Mouse (Mus musculus): ENCODE results near the gene Cog2. TPM values are rescaled to one million over a fixed set of nuclear protein-coding genes. Genes with fewer than 3 reads are reported as not detected.

The Cog2 gene
- polyA plus RNA-seq, 1 experiment from 2014 or later = 41.0 TPM

DNA sequence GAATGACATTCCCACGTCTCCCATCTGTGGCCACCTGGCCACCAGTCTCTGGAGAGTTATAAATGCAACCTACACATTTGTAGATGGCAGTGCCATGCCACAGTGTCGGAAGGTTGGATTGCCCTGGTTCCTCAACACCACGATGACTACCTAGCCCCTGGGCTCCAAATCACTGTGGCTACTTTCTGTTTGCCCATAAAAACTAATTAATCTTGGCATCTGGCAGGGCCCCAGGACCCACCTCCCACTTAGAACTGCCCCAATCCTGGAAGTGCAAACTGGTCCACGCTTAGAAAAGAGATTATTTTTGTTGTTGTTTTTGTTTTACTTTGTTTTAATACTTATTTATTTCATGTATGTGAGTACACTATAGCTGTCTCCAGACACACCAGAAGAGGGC is 24.3 kb upstream of the Cog2 start:
- Histone ChIP-seq H3K4me2 (replicated peaks) (no peak overlapping the region), H3K27me3 (replicated peaks) (no peaks in the 10 kb centered on the region), H3K27ac (no peak overlapping the region), H3K36me3 (no peaks in the 10 kb centered on the region), H3K4me3 (no peak overlapping the region), H3K4me1 (no peaks in the 10 kb centered on the region), H3K9ac (no peak overlapping the region), H3K9me3 (no peaks in the 10 kb centered on the region)
- ATAC-seq (ENCODE audit: low FRiP score, low read depth) = no peak
- WGBS = 78% methylated on average over 4 of the region's 4 CpGs

- H3K27ac ChIP-seq = no peak overlapping the region
- no peaks in the 10 kb centered on the region for H3K9me3 ChIP-seq
- ATAC-seq (ENCODE audit: low FRiP score, low read depth) = no peak
- WGBS = 92% methylated on average over 5 of the region's 5 CpGs
- H3K4me1 ChIP-seq = no peaks in the 10 kb centered on the region
- H3K36me3 ChIP-seq = no peaks in the 10 kb centered on the region
- no peak overlapping the region for H3K4me3 ChIP-seq
- no peaks in the 10 kb centered on the region for H3K27me3 ChIP-seq (replicated peaks)
- no peak overlapping the region for H3K4me2 ChIP-seq (replicated peaks)
- H3K9ac ChIP-seq = no peak overlapping the region
These were observed 23.7 kb upstream of the Cog2 start for GRCm38 (mm10) chr8:124496871-124497270.

DNA sequence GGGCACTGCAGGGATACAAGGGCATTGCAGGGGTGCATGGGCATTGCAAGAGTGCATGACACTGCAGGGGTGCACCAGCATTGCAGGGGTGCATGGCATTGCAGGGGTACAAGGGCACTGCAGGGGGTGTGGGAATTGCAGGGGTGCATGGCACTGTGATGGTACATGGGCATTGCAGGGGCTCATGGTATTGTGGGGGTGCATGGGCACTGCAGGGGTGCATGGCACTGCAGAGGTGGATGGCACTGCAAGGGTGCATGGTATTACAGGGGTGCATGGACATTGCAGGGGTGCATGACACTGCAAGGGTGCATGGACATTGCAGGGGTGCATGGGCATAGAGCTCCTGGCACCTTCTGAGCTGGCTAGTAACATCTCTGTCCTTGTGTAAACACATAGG is 22.2 kb upstream of the Cog2 start:
- Histone ChIP-seq H3K36me3 (no peaks in the 10 kb centered on the region), H3K4me1 (no peaks in the 10 kb centered on the region), H3K4me2 (replicated peaks) (no peak overlapping the region), H3K27ac (no peak overlapping the region), H3K4me3 (no peak overlapping the region), H3K9me3 (no peaks in the 10 kb centered on the region), H3K9ac (no peak overlapping the region), H3K27me3 (replicated peaks) (no peaks in the 10 kb centered on the region)
- no peak for ATAC-seq (ENCODE audit: low FRiP score, low read depth)

DNA sequence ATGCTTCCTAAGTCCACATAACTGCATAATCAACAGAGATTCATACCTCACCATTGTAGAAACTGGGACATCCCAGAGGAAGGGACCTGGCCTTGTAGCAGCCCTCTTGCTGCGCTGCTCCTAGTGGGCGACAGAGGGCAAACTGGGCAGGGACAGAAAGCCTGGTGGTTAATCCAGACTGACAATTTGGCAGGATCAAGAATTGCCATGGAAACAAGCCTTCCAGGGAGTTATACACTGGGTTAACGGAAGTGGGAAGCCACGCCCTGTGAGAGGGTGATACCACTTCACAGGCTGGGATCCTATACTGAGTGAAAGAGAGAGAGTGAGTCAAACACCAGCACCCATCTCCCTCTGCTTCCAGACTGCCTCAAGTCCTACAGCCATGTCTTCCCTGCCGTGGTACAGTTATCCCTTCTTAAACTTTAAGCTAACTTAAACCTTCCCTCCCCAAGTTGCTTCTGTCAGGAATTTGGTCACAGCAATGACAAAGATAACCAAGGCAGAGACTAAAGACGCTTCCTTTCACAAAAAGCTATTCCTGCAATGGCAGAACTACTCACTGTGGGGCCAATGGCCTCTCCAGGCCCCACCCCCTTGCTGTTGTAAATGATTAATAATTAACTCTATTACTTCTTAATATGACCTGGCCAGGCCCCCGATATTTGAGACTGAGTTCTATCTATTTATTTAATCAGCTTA is 21.2 kb upstream of the Cog2 start:
- Histone ChIP-seq H3K27ac (no peak overlapping the region), H3K9me3 (no peaks in the 10 kb centered on the region), H3K9ac (no peak overlapping the region), H3K4me3 (no peak overlapping the region), H3K36me3 (no peaks in the 10 kb centered on the region), H3K4me2 (replicated peaks) (no peak overlapping the region), H3K4me1 (no peaks in the 10 kb centered on the region), H3K27me3 (replicated peaks) (no peaks in the 10 kb centered on the region)
- ATAC-seq (ENCODE audit: low FRiP score, low read depth) = no peak
- 60% methylated on average over 7 of the region's 7 CpGs for WGBS

GRCm38 (mm10) chr8:124499938-124500239 is 20.7 kb upstream of the Cog2 start:
- H3K4me1 ChIP-seq = no peaks in the 10 kb centered on the region
- H3K36me3 ChIP-seq = no peaks in the 10 kb centered on the region
- no peaks in the 10 kb centered on the region for H3K9me3 ChIP-seq
- 82% methylated on average over 5 of the region's 5 CpGs for WGBS
- no peak overlapping the region for H3K4me2 ChIP-seq (replicated peaks)
- H3K9ac ChIP-seq = no peak overlapping the region
- ATAC-seq (ENCODE audit: low FRiP score, low read depth) = no peak
- no peak overlapping the region for H3K4me3 ChIP-seq
- no peaks in the 10 kb centered on the region for H3K27me3 ChIP-seq (replicated peaks)
- no peak overlapping the region for H3K27ac ChIP-seq

GRCm38 (mm10) chr8:124505626-124506025 is 14.9 kb upstream of the Cog2 start:
- Histone ChIP-seq H3K4me1 (no peaks in the 10 kb centered on the region), H3K4me2 (replicated peaks) (no peak overlapping the region), H3K9ac (no peak overlapping the region), H3K27me3 (replicated peaks) (no peaks in the 10 kb centered on the region), H3K9me3 (no peaks in the 10 kb centered on the region), H3K27ac (no peak overlapping the region), H3K36me3 (no peaks in the 10 kb centered on the region), H3K4me3 (no peak overlapping the region)
- no peak for ATAC-seq (ENCODE audit: low FRiP score, low read depth)

GRCm38 (mm10) chr8:124507572-124508320 is 12.8 kb upstream of the Cog2 start:
- 75% methylated on average over 8 of the region's 8 CpGs for WGBS
- no peak for ATAC-seq (ENCODE audit: low FRiP score, low read depth)

DNA sequence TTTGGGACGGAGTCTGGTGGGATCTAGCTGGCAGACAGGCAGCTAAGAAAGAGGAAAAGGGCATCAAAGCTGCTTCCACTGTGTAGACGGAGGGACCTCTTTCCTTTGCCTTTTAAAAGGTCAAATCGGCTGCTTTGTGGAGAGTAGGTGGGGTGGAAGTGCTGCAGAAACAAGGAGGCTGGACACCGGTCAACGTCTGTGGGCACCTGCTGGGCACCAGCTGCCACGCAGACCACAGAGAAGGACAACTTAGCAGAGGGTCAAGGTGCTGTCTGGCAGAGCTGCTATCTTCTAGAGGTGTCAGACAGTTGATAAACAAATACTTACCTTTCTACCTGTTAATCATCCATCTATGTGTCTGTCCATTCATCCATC is 12.3 kb upstream of the Cog2 start:
- H3K4me3 ChIP-seq = no peak overlapping the region
- H3K9ac ChIP-seq = no peak overlapping the region
- no peaks in the 10 kb centered on the region for H3K27me3 ChIP-seq (replicated peaks)
- no peak for ATAC-seq (ENCODE audit: low FRiP score, low read depth)
- WGBS = 73% methylated on average over 6 of the region's 6 CpGs
- H3K27ac ChIP-seq = no peak overlapping the region
- no peaks in the 10 kb centered on the region for H3K36me3 ChIP-seq
- H3K9me3 ChIP-seq = no peaks in the 10 kb centered on the region
- no peaks in the 10 kb centered on the region for H3K4me1 ChIP-seq
- no peak overlapping the region for H3K4me2 ChIP-seq (replicated peaks)

More at GRCm38 (mm10) chr8:124507572-124508320, 12.8 kb upstream of the Cog2 start:
- Histone ChIP-seq H3K9ac (no peak overlapping the region), H3K27ac (no peak overlapping the region), H3K36me3 (no peaks in the 10 kb centered on the region), H3K9me3 (no peaks in the 10 kb centered on the region), H3K27me3 (replicated peaks) (no peaks in the 10 kb centered on the region), H3K4me3 (no peak overlapping the region), H3K4me2 (replicated peaks) (no peak overlapping the region), H3K4me1 (no peaks in the 10 kb centered on the region)

GRCm38 (mm10) chr8:124509156-124509555 is 11.4 kb upstream of the Cog2 start:
- H3K27me3 ChIP-seq (replicated peaks) = no peaks in the 10 kb centered on the region
- no peak overlapping the region for H3K4me2 ChIP-seq (replicated peaks)
- no peak overlapping the region for H3K27ac ChIP-seq
- 69% methylated on average over 3 of the region's 3 CpGs for WGBS
- H3K9me3 ChIP-seq = no peaks in the 10 kb centered on the region
- H3K9ac ChIP-seq = no peak overlapping the region
- H3K4me3 ChIP-seq = no peak overlapping the region
- ATAC-seq (ENCODE audit: low FRiP score, low read depth) = no peak
- H3K36me3 ChIP-seq = no peaks in the 10 kb centered on the region
- no peaks in the 10 kb centered on the region for H3K4me1 ChIP-seq

DNA sequence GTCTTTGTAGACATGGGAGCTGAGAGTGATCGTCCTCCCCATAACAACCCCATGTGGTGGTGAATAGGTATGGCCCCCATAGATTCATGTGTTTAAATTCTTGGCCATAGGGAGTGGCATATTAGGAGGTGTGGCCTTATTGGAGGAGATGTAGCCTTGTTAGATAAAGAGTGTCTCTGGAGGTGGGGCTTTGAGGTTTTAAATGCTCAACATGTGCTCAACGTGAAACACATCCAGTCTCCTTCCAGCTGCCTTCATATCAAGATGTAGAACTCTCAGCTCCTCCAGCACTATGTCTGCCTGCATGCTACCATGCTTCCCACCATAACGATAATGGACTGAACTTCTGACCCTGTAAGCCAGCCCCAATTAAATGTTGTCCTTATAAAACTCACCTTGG is 4.5 kb upstream of the Cog2 start:
- Histone ChIP-seq H3K9me3 (no peaks in the 10 kb centered on the region), H3K4me2 (replicated peaks) (no peak overlapping the region), H3K27me3 (replicated peaks) (no peaks in the 10 kb centered on the region), H3K27ac (no peak overlapping the region), H3K36me3 (no peaks in the 10 kb centered on the region), H3K4me3 (no peak overlapping the region), H3K9ac (no peak overlapping the region), H3K4me1 (no peaks in the 10 kb centered on the region)
- 81% methylated on average over 3 of the region's 3 CpGs for WGBS
- ATAC-seq (ENCODE audit: low FRiP score, low read depth) = no peak

- no peaks in the 10 kb centered on the region for H3K36me3 ChIP-seq
- H3K4me1 ChIP-seq = peaks cover 5% of the 10 kb centered on the region
- no peaks in the 10 kb centered on the region for H3K9me3 ChIP-seq
- H3K4me2 ChIP-seq (replicated peaks) = no peak overlapping the region
- ATAC-seq (ENCODE audit: low FRiP score, low read depth) = no peak
- WGBS = 82% methylated on average over 6 of the region's 6 CpGs
- H3K27ac ChIP-seq = no peak overlapping the region
- H3K9ac ChIP-seq = no peak overlapping the region
- H3K4me3 ChIP-seq = no peak overlapping the region
- no peaks in the 10 kb centered on the region for H3K27me3 ChIP-seq (replicated peaks)
These were observed 4.0 kb upstream of the Cog2 start for GRCm38 (mm10) chr8:124516525-124516924.

GRCm38 (mm10) chr8:124517142-124517541 is 3.4 kb upstream of the Cog2 start:
- Histone ChIP-seq H3K27ac (no peak overlapping the region), H3K4me2 (replicated peaks) (no peak overlapping the region), H3K9ac (no peak overlapping the region), H3K36me3 (no peaks in the 10 kb centered on the region), H3K27me3 (replicated peaks) (no peaks in the 10 kb centered on the region), H3K4me3 (no peak overlapping the region), H3K4me1 (peaks cover 11% of the 10 kb centered on the region), H3K9me3 (no peaks in the 10 kb centered on the region)
- 70% methylated on average over 6 of the region's 6 CpGs for WGBS
- no peak for ATAC-seq (ENCODE audit: low FRiP score, low read depth)

DNA sequence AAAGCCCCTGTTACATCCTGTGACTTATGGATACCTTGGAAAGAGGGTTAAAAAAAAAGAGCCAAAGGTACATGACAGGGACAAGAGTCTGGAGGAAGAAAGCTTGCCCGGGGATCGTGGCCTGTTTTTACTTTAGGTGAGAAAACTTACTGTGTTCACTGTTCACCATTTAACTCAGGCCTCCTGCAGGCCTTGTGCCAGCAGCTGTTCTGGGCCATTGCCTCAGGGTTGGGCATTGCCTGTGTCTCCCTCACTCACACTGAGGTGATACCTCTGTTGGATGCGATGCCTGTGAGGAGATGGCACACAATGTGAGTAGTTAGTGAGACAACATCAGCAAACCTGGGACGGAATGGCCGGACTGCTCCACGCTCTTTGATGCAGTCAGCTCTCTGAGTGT is 1.4 kb downstream of the Cog2 start:
- Histone ChIP-seq H3K4me2 (replicated peaks) (peak overlapping the region; percentile 90), H3K9me3 (no peaks in the 10 kb centered on the region), H3K4me3 (no peak overlapping the region), H3K36me3 (peaks cover 15% of the 10 kb centered on the region), H3K4me1 (peaks cover 15% of the 10 kb centered on the region), H3K9ac (0 out of 2 replicates have a peak overlapping the region, but pooled peaks have one; percentile 81), H3K27me3 (replicated peaks) (no peaks in the 10 kb centered on the region), H3K27ac (no peak overlapping the region)
- WGBS = 89% methylated on average over 6 of the region's 6 CpGs
- ATAC-seq (ENCODE audit: low FRiP score, low read depth) = no peak
